Mouse (Mus musculus) cerebellum, adult 2 months (tissue): Measurements from ENCODE around the gene Ttpal.

ENCODE experiments used
- CTCF ChIP-seq: fragments of 200-500 bp; IDR thresholded peaks from 2 replicates; pipeline ENCODE4 v1.5.1; 2011; ENCODE audit warnings: low read depth, mild to moderate bottlenecking, control low read depth, low read length, moderate library complexity, borderline replicate concordance; ENCODE audit not compliant: insufficient read depth
- POLR2A ChIP-seq: fragments of 200-500 bp; IDR thresholded peaks from 2 replicates; pipeline ENCODE4 v1.6.1; 2011; ENCODE audit warnings: low read length, control low read depth, borderline replicate concordance; ENCODE audit not compliant: insufficient read depth

DNA sequence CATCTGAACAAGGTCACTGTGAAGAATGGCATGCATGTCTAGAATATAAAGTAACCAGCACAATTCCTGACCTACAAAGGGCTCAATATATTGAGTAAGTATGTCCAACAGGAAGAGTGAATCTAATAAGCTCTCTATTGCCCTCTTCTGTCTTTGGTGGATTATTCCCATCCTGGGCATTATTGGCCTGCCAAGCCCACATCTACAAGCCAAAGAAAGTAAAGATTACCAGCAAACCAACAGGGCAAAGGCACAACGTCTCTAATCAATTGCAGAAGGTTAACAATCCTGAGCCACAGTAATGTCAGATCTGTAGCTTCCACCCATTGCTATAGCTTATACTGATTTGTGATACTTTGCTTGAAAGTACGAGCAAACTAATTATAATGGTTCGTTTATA lies 38.4 kb downstream of the Ttpal start:
- TF ChIP-seq CTCF: no peak
- TF ChIP-seq POLR2A: no peak
